Mouse (Mus musculus): Measurements from ENCODE around the gene Capn3.

The Capn3 gene

DNA sequence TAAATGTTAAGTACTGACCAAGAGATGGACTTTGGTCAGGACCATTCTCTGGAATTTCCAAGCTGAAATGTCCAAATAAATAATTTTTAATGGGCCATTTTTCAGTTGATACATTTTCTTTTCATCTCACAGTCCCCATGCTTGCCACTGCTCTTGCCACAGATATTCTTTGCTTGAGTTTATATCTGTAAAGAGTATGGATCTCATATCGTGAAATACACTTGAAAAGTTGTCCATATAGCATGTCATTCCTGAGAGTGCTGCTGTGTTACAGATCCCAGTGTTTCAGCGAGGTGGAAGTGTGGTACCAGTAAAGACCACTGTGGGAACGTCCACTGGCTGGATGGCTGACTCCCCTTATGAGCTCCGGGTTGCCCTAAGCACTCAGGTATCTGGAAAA lies at the start of gene Capn3:
TSS of gene Capn3 (plus strand) at position 301 of the 400 bp plus-strand sequence.
- no peak for DNase-seq

GRCm38 (mm10) chr2:120411096-120411628 lies 44.7 kb upstream of the Capn3 start:
- DNase-seq, result no peak

DNA sequence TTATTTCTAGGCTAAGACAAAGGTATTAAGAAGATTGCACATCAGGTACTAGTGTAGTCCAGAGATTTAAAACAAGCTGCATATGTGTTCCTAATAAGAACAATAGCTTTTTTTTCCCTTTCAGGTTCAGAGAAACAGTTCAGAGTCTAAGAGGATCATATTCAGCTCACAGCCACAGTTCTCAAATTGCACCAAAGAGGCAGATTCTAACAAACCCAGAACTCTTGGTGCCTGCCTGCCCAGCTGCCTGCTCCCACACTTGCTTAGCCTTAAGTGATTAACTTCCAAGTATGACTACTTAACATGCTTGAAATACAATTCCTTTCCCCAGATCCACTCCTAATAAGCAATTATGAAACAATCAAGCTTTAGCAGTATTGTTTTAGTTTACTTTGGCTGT lies 41.7 kb upstream of the Capn3 start:
- no peak for DNase-seq

DNA sequence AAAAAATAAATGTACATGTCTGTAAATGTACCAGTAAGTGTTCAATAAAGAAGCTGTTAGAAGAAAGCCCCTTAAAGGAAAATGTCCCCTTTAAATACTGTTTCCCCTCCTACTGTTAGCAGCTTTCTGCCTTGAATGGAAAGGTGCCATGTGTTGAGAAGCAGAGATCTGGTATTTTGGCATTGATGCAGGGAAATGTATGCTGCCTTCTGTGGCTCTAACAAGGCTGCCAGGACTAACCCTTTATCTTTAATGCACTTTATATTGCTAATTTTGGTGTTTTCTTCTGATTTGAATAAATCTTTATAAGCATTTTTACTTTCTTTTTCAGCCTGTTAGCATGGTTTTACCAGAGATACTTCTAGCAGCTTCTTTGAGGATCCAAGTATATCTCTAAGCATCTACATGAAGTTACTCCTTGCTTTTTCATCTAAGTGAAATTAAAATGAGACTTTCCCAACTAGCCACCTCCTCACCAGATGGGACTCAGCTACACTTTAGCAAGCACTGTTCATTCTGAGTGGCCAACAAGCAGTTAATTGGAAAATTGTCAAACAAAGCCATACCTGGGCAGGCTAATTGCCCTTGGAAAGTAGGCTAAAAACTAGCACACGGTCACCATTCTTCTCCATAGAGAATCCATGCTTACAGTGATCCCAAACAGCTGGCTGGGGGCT lies 40.9 kb upstream of the Capn3 start:
- no peak for DNase-seq

GRCm38 (mm10) chr2:120424386-120424785 lies 31.4 kb upstream of the Capn3 start:
- no peak for DNase-seq

GRCm38 (mm10) chr2:120444486-120444885 lies 11.3 kb upstream of the Capn3 start:
- DNase-seq, result no peak

GRCm38 (mm10) chr2:120446373-120446772 lies 9.4 kb upstream of the Capn3 start:
- DNase-seq, result no peak

DNA sequence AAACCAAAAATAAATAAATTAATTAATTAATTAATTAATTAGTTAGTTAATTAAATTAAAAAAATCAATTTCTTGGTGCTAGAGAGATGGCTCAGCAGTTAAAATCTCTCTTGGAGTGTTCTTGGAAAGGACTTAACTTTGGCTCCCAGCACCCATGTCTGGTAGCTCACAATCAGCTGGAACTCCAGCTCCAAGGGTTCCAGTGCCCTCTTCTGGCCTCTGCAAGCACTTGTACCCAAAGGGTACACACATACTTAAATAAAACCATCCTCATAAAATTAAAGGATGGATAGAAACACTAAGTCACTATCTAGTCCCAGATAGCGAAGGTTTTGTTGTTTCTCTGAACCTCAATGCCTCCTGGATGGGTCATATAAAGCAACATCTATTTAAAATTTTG lies 8.5 kb upstream of the Capn3 start:
- DNase-seq, result no peak

DNA sequence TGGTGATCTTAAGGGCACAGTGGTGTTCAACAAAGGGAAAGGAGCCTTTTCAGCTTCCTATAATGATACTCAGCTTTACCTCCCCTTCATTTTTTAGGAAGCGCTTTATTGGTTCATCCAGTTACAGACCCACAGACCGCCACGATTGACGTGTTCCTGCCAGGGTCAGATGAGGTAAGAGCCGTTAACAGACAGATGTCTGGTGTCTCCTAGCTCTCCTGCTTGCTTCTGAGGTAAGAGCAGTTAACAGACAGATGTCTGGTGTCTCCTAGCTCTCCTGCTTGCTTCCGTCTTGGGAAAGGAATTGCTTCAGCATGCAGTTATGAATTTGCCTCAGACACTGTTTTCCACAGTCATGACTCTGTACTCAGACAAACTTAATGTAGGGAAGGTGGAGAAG lies 5.1 kb upstream of the Capn3 start:
- DNase-seq, result no peak

GRCm38 (mm10) chr2:120452600-120452999 lies 3.2 kb upstream of the Capn3 start:
- DNase-seq, result no peak

- no peak for DNase-seq
These were observed 832 bp upstream of the Capn3 start for GRCm38 (mm10) chr2:120454987-120455386.

DNA sequence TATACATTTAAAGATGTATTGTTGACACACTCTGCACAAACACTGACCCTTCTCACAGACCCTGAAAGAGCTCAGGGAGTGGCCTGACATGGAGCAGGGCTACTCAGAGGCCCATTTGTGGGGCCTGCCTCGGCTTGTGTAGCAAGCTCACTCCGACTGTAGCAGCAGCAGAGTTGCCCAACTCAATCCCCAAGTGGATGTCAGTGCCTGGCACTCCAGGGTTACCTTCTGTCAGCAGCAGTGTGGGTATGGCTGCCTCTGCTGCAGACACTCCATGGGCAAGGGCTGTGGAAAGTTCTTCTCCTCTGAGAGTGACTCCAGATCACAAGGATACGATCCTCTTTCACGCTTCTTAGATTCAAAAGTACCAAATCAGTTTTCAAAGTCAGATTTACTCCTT lies 4.4 kb downstream of the Capn3 start:
- no peak for DNase-seq

DNA sequence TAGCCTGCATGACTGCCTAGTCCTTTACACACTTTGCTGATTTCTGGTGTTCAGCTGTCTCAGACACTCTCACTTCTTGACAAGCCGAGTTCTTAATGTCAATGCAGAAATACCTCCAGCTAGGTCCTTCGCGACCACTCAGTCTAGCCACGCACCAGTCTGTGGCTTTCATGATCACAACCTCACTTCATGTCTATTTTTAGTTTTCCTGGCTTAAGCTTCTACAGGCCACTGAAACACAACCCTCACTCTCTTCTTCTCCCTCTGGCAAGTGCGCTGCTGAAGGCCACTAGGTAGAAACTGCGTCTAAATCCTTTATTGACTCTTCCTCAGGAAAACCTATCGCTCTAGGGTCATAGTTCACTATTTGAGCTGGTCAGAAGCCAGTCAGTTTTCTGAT lies 7.5 kb downstream of the Capn3 start:
- DNase-seq, result no peak

DNA sequence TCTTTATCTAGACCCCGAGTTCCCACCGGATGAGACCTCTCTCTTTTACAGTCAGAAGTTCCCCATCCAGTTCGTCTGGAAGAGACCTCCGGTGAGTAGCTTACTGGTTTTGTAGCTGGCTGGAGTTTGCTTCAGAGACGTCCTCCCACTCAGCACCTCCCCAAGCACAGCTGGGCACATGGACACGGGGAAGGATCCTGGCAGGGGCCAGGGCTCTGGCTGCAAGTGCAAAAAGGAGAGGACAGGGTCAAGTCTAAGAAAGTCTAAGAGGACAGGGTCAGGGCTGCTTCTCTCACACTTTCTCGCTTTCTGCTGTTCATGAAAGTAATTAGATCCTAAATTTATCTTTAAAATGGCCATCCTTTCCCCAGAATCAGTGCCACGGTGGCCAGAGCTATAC lies 8.3 kb downstream of the Capn3 start:
- no peak for DNase-seq

DNA sequence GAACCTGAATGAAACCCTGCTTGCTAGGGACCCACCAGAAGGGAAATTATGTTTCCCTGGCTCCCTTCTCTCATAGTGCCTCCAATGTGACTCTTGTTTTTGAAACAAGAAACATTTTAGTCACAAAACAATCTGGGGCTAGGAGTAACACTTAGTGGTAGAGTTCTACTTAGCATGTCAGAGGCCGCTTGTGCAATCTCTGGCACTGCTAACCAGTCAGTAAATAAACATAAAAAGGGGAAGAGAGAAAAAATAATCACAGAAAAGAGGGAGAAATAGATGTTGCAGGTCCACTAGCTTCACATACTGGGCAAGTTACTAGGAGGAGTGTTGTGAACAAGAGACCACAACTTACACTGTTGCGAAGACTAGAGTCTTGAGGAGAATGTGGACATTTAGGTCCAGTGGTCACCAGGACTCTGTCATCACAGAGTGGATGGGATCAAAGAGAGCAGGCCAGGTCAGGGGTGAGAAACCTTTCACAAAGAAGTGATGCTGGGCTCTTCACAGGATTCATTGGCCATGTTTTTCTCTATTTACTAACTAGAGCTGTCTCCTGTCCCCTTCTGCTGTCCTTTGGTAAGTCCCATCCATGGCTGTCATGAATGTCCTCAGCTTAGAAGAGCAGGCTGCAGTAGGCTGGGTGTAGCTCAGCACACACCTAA lies 9.0 kb downstream of the Capn3 start:
- DNase-seq, result peak; percentile 44

- DNase-seq, result no peak
These were observed 9.6 kb downstream of the Capn3 start for GRCm38 (mm10) chr2:120465397-120465785.

GRCm38 (mm10) chr2:120468011-120468410 lies 12.2 kb downstream of the Capn3 start:
- no peak for DNase-seq

DNA sequence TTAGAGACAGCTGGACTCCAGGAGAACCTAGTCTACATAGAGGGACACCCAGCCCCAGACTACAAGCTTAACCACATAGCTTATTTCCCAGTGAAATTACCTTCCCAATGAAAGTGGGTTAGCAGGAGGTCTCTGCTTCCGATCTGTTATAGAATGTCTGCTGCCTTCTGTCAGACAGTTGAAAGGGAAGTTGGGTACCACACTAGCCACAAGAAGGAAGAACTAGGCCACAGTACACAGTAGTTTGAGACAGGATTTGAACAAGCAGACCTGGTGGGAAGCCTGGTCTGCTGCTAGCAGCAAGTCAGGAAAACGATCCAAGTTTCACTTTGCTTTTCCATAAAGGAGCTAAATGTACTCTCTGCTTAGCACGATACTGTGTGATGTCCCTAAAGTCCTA lies 13.4 kb downstream of the Capn3 start:
- no peak for DNase-seq

DNA sequence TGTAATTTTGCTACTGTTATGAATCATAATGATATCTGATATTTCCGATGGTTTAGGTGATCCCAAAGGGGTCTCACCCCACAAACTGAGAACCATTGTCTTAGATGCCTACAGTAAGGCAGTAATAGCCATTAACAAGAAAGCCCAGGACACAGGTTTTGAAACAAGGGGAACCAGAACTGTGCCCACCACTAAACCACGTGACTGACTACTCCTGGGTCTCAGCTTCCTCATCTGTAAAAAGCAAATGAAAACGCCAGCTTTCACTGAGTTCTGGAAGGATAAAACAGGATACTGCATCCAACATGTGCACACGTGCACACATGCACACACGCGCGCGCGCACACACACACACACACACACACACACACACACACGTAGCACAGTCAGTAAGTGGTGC lies 13.9 kb downstream of the Capn3 start:
- DNase-seq, result no peak

- DNase-seq, result no peak
These were observed 15.0 kb downstream of the Capn3 start for GRCm38 (mm10) chr2:120470856-120471255.

DNA sequence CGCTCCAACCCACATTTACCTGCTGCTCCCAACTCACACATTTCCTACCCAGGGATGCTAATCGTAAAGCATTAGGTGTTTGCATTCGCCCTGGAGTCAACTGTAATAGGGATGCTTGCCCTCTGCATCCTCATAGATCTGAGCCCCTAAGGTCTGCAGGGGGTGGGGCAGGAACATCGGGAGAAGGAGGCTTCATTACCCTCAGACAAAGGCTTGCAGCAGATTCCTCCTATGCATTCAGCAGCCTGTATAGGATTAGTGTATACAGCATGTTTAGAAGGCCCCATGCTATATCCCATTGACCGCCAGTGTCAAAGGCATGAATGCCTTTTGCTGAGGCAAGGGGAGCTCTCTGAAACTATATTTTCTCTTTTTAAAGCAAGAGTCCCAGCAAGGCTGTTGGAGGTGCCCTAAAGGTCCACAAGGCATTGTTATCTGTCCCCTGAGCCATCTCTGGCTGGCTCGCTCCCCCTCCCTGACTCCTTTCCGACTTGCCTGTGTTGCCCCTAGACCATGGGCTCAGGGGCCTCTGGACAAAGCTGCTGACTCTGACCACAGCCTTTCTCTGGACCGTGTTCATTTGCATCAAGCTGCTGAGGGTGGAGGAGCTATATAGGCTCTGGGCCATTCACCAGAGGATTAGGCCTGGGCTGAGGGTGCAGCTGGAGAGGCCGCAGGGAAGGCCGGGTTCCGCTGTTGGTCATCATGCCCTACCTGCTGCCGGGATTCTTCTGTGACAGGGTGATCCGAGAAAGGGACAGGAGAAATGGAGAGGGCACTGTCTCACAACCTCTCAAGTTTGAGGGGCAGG lies 20.7 kb downstream of the Capn3 start:
- no peak for DNase-seq

- DNase-seq, result peak; percentile 78
These were observed 22.8 kb downstream of the Capn3 start for GRCm38 (mm10) chr2:120478600-120478999.

- DNase-seq, result no peak
These were observed 26.1 kb downstream of the Capn3 start for GRCm38 (mm10) chr2:120481921-120482320.

All from lung, postnatal 14 days (tissue).